Mouse (Mus musculus) embryo, embryonic 10 days (tissue): ENCODE measurements around the gene Rps6ka2.
"Not testable (repeated sequence)": the region's sequence is repeated elsewhere in the genome, so short reads cannot be mapped to it uniquely, and the experiment has no call there.

Experiments
- DNase-seq: peaks from one replicate; pipeline ENCODE4 v3.0.0-alpha.2; 2015; ENCODE audit warnings: low spot score

Gene Rps6ka2

GRCm38 (mm10) chr17:7170304-7171295 is 685 bp downstream of the Rps6ka2 start:
- peak; percentile 25 for DNase-seq

DNA sequence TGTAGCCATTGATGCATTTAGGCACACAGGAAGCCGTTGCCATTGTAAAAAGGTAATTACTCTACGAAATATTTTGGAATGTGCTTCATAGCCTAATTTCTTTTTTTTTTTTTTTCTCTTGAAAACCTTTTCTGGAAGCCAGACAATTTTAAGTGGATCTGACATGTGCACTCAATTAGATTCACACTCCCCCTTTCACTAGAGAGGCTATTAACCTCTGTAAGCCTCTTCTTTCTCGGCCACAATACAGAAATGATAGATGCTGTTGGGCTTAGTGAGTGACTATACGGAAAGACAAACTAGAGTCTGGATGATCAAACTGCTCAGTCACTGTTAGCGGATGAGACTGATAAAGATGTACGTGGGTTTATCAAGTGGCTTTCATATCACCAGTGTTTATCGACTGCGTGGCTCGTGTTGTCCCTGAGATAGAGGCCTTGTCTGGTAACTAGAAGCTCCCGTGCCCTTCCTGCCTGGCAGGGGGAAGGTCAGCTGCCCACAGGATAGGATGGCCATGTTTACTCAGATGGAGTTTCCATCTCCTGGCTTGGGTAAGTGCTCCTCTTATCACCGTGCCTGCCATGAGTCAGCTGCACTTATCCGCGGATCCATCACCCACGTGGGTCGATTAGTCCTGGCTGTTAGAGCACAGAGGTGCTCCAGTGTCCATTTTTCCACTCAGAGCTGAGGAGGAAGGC is 3.6 kb downstream of the Rps6ka2 start:
- DNase-seq: peak; percentile 7

- no peak for DNase-seq
Observed at GRCm38 (mm10) chr17:7175293-7175692, 5.4 kb downstream of the Rps6ka2 start.

GRCm38 (mm10) chr17:7176394-7176793 is 6.5 kb downstream of the Rps6ka2 start:
- no peak for DNase-seq

GRCm38 (mm10) chr17:7178196-7178595 is 8.3 kb downstream of the Rps6ka2 start:
- DNase-seq: no peak

GRCm38 (mm10) chr17:7182187-7182586 is 12.3 kb downstream of the Rps6ka2 start:
- no peak for DNase-seq

DNA sequence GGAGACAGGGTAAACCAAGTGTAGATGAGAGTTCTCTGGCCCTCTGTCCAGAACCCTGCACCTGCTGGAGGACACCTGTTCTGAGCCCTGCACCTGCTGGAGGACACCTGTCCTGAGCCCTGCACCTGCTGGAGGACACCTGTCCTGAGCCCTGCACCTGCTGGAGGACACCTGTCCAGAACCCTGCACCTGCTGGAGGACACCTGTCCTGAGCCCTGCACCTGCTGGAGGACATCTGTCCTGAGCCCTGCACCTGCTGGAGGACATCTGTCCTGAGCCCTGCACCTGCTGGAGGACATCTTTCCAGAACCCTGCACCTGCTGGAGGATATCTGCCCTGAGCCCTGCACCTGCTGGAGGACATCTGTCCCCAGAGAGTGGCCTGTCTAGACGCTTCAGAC is 17.1 kb downstream of the Rps6ka2 start:
- not testable (repeated sequence) for DNase-seq

DNA sequence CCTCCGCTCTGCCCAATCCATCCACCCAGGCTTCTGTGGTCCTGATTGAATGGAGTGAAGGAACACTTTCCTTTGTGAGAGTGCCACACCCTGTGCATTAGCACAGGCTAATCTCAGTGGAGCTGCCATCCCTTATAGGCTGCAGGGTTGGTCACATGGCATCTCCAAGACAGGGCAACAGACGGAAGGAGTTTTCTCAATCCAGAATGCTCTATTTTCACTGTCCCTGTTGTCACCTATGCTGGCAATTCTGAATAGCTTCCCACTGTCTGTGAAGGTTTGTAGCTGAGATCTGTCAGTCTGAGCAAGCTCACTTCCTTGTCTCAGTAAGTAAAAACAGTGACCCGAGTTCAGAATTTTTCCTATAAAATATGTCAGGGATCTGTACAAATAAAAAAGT is 19.5 kb downstream of the Rps6ka2 start:
- DNase-seq: no peak

- DNase-seq: no peak
Observed at GRCm38 (mm10) chr17:7189975-7190374, 20.1 kb downstream of the Rps6ka2 start.

GRCm38 (mm10) chr17:7194140-7194840 is 24.4 kb downstream of the Rps6ka2 start:
- DNase-seq: no peak

DNA sequence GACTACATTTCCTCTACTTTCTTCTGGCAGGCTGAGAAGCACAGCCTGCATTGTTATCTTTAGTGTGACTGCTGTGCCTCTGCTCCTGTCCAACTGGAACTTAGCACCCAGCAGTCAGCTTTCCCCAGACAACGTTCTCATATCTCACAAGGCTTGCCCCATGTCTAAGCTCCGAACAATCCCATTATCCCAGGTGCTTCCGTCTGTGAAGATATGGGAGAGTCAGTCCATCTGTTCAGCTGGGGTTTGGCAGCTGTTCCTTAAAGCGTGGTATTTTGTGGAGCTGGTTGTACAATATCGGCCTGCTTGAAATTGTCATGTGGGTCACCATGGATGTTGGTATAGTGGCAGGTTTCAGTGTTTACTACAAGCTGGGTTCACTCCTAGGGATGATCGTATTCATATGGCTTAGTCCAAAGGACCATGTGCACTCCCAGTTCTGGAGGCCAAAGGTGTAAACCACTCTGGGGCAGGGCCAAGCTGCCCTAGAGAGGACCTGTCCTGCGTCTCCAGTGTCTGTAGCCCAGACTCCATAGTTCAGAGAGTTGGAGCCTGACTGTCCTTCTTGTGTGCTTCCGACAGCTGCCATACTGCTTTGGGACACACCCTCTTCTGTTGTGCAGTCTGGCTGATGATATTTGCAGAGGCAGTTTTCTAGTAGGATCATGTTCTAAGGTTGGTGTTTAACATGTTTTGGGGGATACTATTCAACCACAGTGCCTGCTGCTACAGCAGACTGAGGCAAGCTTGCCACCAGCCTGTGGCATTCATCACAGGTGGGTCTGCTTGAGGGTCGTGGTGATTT is 27.4 kb downstream of the Rps6ka2 start:
- no peak for DNase-seq

DNA sequence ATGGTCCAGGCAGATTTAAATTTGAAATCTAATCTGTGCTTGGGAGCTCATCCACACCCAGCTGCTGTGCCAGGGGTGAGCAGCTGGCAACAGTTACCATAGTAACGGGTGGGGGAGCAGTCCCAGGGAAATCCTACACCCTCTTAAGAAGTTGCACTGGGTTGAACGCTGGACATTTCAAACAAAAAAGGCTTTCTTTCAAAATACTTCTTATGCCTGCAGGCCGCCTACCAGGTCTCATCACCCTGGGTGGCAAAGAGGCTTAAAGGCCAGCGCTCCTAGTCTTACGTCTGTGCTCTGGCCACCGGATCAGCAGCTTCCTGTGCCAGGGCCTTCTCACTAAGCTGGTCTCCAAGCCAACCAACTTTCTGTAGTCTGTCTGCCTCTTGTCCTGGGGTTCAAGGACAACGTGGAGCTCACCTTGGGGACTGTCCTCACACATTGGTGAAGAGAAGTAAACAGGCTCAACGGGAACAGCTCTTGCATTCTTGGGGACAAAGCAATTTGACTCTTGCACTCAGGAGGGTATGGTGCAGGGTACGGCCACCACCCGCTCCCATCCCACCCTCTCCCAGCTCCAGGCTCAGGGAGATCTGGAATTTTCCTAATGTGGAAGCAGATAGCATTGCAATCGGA is 35.0 kb downstream of the Rps6ka2 start:
- peak; percentile 73 for DNase-seq

GRCm38 (mm10) chr17:7206434-7207145 is 36.7 kb downstream of the Rps6ka2 start:
- no peak for DNase-seq

DNA sequence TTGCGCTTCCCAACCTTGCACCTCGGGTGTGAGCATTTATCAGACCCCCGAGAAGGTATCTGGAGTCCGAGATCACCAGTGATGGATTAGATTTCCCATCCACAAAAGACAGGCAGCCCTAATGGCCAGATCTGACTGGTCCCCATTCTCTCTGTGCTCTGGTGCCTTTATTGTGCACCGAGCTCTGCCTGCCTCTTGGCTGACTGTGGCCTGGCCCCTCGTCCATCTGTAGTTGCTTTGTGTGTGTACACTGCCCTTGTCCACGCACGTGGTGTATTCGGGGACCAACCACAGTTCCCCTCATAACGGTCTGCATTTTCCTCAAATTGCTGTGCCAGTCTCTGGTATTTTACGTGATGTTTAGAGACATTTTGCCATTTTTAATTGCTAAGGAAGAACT is 40.7 kb downstream of the Rps6ka2 start:
- peak; percentile 52 for DNase-seq

GRCm38 (mm10) chr17:7211893-7212292 is 42.0 kb downstream of the Rps6ka2 start:
- no peak for DNase-seq

- DNase-seq: no peak
Observed at GRCm38 (mm10) chr17:7213214-7213613, 43.3 kb downstream of the Rps6ka2 start.

DNA sequence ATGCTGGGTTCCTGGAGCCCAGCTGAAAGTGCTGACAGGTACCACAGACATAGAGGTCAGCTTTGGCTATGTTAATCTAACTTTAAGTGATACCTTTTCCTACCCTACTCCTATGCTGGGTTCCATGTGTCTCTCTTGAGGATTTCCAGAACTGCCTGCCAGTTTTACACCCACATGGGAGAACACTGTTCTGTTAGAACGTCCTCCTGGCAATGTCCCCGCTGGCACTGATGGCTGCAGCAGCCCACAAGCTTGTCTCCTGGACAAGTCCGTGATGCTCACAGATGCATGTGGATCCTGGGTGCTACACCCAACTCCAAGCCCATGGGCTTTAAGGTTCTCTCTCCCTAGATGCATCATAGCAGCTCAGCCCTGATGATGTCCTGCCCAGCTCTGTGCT is 44.1 kb downstream of the Rps6ka2 start:
- DNase-seq: no peak

DNA sequence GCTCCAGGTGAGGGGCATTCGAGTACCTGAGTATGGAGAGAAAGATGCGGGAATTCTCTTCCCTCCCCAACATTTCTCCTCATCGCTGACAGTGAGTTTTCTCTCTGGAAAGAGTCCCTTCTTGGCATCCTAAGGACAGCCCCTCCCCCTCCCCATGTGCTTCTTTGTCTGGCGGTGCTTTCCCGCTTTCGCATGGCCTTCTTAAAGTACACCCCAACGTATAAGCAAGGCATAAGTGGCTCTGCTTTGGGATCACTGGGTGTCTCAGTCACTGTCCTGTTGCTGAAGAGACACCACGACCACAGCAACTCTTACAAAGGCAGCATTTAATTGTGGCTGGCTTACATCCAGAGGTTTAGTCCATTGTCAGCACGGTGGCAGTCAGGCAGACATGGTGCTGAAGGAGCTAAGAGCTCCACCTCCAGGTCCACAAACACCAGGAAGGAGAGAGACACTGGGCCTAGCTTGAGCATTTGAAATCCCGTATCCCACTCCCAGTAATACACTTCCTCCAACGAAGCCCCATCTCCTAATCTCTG is 47.9 kb downstream of the Rps6ka2 start:
- no peak for DNase-seq

DNA sequence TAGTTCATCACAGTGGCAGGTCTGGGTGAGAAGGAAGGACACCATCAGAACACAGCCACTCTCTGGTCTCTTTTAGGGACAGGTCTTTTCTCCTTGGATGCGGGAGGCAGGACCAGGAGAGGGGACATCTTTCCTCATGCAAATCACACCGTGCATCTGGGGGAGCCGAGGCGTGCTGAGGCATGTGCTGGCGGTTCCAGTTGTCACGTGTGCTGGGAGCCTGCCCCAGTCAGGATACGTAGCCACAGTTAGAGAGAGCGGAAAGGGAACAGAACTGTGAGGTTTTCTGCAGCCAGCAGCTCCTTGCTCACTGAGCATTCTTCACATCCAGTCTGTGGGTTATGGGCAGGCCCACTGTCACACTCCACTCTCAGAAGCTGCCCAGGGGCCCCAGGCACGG is 48.5 kb downstream of the Rps6ka2 start:
- no peak for DNase-seq

DNA sequence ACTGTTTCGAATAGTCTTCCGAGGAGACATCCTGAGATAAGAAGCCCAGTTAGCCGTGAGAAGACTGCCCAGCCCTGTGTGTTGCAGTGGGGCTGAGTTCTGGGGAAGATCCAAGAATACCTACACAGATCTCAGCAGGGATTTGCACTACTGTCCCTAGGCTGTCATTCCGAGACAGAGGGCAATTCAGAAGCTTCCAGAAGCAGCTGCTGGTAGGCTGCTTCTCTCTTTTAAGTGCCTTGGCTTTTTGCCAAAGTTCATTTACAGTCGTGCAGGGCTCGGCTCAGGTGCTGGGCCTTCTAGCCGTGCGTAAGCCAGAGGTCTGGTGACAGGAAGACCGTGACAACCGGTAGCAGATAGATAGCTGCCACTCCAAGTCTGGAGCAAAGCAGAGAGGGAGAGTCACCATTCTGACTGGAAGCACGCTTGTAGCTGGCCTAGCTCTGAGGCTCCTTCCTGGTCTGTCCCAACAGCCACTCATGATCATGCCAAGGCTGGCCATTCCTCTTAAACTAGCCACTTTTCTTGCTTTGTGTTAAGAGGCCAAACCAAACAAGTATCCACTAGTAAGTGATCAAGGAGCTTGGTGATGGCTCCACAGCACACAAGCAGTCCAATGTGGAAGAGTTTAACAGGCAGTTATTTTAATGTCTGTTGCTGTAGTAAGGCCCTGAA is 49.3 kb downstream of the Rps6ka2 start:
- DNase-seq: no peak
